Mouse (Mus musculus): Measurements from ENCODE around the gene Klf17. TPM values are rescaled to one million over a fixed set of nuclear protein-coding genes. Genes with fewer than 3 reads are reported as not detected.

The Klf17 gene
- not detected in 2 replicates for total RNA-seq (2014; rRNA removed)
- not detected in 2 replicates for polyA plus RNA-seq (2015; fragmentation: Nextera tagmentation; extraction: Ambion mirVana)

GRCm38 (mm10) chr4:117765416-117765815 is at the start of gene Klf17:
Gene Klf17, minus strand, starts transcription at chr4:117765648.
- no peak within 1 kb of the TSS for H3K4me2 ChIP-seq (ENCODE audit: low read depth, low read length, poor library complexity, severe bottlenecking)
- no peak within 1 kb of the TSS for H3K27ac ChIP-seq (ENCODE audit: low read depth, low read length)
- no peak within 1 kb of the TSS for H3K9ac ChIP-seq (replicated peaks; ENCODE audit: low read length, poor library complexity, severe bottlenecking)
- 75% methylated on average over 11 of the region's 12 CpGs for WGBS
- DNase-seq (ENCODE audit: low spot score): no peak
- H3K36me3 ChIP-seq (ENCODE audit: insufficient read depth, low read length): no peaks in the 10 kb centered on the region
- H3K4me1 ChIP-seq (ENCODE audit: insufficient read depth, low read length): no peaks in the 10 kb centered on the region
- H3K4me3 ChIP-seq (ENCODE audit: low read depth, low read length): no peak within 1 kb of the TSS
- H3K27me3 ChIP-seq (ENCODE audit: insufficient read depth, low read length): no peaks in the 10 kb centered on the region
- no peak for ATAC-seq (ENCODE audit: low FRiP score)
- no peaks in the 10 kb centered on the region for H3K9me3 ChIP-seq (ENCODE audit: low read length)
- no peak for TF ChIP-seq CTCF (IDR thresholded peaks at IDR 0.05)

GRCm38 (mm10) chr4:117814333-117814732 is 48.9 kb upstream of the Klf17 start:
- ATAC-seq (ENCODE audit: low FRiP score): no peak
- WGBS: 38% methylated on average over 4 of the region's 4 CpGs
- no peaks in the 10 kb centered on the region for H3K9me3 ChIP-seq (ENCODE audit: low read length)
- no peaks in the 10 kb centered on the region for H3K4me1 ChIP-seq (ENCODE audit: insufficient read depth, low read length)
- H3K27me3 ChIP-seq (ENCODE audit: insufficient read depth, low read length): no peaks in the 10 kb centered on the region
- H3K4me3 ChIP-seq (ENCODE audit: low read depth, low read length): no peak overlapping the region
- no peak overlapping the region for H3K9ac ChIP-seq (replicated peaks; ENCODE audit: low read length, poor library complexity, severe bottlenecking)
- no peaks in the 10 kb centered on the region for H3K36me3 ChIP-seq (ENCODE audit: insufficient read depth, low read length)
- no peak overlapping the region for H3K27ac ChIP-seq (ENCODE audit: low read depth, low read length)
- no peak for TF ChIP-seq CTCF (IDR thresholded peaks at IDR 0.05)
- no peak for DNase-seq (ENCODE audit: low spot score)
- no peak overlapping the region for H3K4me2 ChIP-seq (ENCODE audit: low read depth, low read length, poor library complexity, severe bottlenecking)

- Histone ChIP-seq H3K27me3 (ENCODE audit: insufficient read depth, low read length) (no peaks in the 10 kb centered on the region), H3K27ac (ENCODE audit: low read depth, low read length) (no peak overlapping the region), H3K4me2 (ENCODE audit: low read depth, low read length, poor library complexity, severe bottlenecking) (no peak overlapping the region), H3K4me1 (ENCODE audit: insufficient read depth, low read length) (no peaks in the 10 kb centered on the region), H3K9me3 (ENCODE audit: low read length) (no peaks in the 10 kb centered on the region), H3K9ac (replicated peaks; ENCODE audit: low read length, poor library complexity, severe bottlenecking) (no peak overlapping the region), H3K4me3 (ENCODE audit: low read depth, low read length) (no peak overlapping the region), H3K36me3 (ENCODE audit: insufficient read depth, low read length) (no peaks in the 10 kb centered on the region)
- WGBS: 70% methylated on average over 9 of the region's 9 CpGs
- no peak for ATAC-seq (ENCODE audit: low FRiP score)
- no peak for DNase-seq (ENCODE audit: low spot score)
- no peak for TF ChIP-seq CTCF (IDR thresholded peaks at IDR 0.05)
These were observed 48.2 kb upstream of the Klf17 start for GRCm38 (mm10) chr4:117813591-117814192.

- peak; percentile 48 for DNase-seq (ENCODE audit: low spot score)
- no peak for ATAC-seq (ENCODE audit: low FRiP score)
- no peaks in the 10 kb centered on the region for H3K4me1 ChIP-seq (ENCODE audit: insufficient read depth, low read length)
- no peaks in the 10 kb centered on the region for H3K36me3 ChIP-seq (ENCODE audit: insufficient read depth, low read length)
- H3K9ac ChIP-seq (replicated peaks; ENCODE audit: low read length, poor library complexity, severe bottlenecking): no peak overlapping the region
- H3K27ac ChIP-seq (ENCODE audit: low read depth, low read length): no peak overlapping the region
- no peaks in the 10 kb centered on the region for H3K27me3 ChIP-seq (ENCODE audit: insufficient read depth, low read length)
- no peaks in the 10 kb centered on the region for H3K9me3 ChIP-seq (ENCODE audit: low read length)
- no peak overlapping the region for H3K4me2 ChIP-seq (ENCODE audit: low read depth, low read length, poor library complexity, severe bottlenecking)
- WGBS: 62% methylated on average over 2 of the region's 2 CpGs
- no peak overlapping the region for H3K4me3 ChIP-seq (ENCODE audit: low read depth, low read length)
- peak; percentile 63 for TF ChIP-seq CTCF (IDR thresholded peaks at IDR 0.05)
These were observed 45.5 kb upstream of the Klf17 start for GRCm38 (mm10) chr4:117810933-117811332.

GRCm38 (mm10) chr4:117806992-117807391 is 41.5 kb upstream of the Klf17 start:
- TF ChIP-seq CTCF (IDR thresholded peaks at IDR 0.05): no peak

GRCm38 (mm10) chr4:117799904-117800303 is 34.5 kb upstream of the Klf17 start:
- Histone ChIP-seq H3K4me1 (ENCODE audit: insufficient read depth, low read length) (no peaks in the 10 kb centered on the region), H3K9ac (replicated peaks; ENCODE audit: low read length, poor library complexity, severe bottlenecking) (no peak overlapping the region), H3K27ac (ENCODE audit: low read depth, low read length) (no peak overlapping the region), H3K4me3 (ENCODE audit: low read depth, low read length) (no peak overlapping the region), H3K27me3 (ENCODE audit: insufficient read depth, low read length) (no peaks in the 10 kb centered on the region), H3K9me3 (ENCODE audit: low read length) (no peaks in the 10 kb centered on the region), H3K4me2 (ENCODE audit: low read depth, low read length, poor library complexity, severe bottlenecking) (no peak overlapping the region), H3K36me3 (ENCODE audit: insufficient read depth, low read length) (no peaks in the 10 kb centered on the region)
- ATAC-seq (ENCODE audit: low FRiP score) (no peak), DNase-seq (ENCODE audit: low spot score) (no peak)
- peak; percentile 18; the same call in 1 of the 2 replicates for TF ChIP-seq CTCF (IDR thresholded peaks at IDR 0.05)
- WGBS: 84% methylated on average over 6 of the region's 6 CpGs

More at GRCm38 (mm10) chr4:117806992-117807391, 41.5 kb upstream of the Klf17 start:
- Histone ChIP-seq H3K36me3 (ENCODE audit: insufficient read depth, low read length) (no peaks in the 10 kb centered on the region), H3K27me3 (ENCODE audit: insufficient read depth, low read length) (no peaks in the 10 kb centered on the region), H3K4me3 (ENCODE audit: low read depth, low read length) (no peak overlapping the region), H3K4me1 (ENCODE audit: insufficient read depth, low read length) (no peaks in the 10 kb centered on the region), H3K9ac (replicated peaks; ENCODE audit: low read length, poor library complexity, severe bottlenecking) (no peak overlapping the region), H3K4me2 (ENCODE audit: low read depth, low read length, poor library complexity, severe bottlenecking) (no peak overlapping the region), H3K27ac (ENCODE audit: low read depth, low read length) (no peak overlapping the region), H3K9me3 (ENCODE audit: low read length) (no peaks in the 10 kb centered on the region)
- WGBS: 74% methylated on average over 5 of the region's 5 CpGs
- ATAC-seq (ENCODE audit: low FRiP score) (no peak), DNase-seq (ENCODE audit: low spot score) (no peak)
